Mouse (Mus musculus) retina, postnatal 7 days (tissue): ENCODE measurements around the gene Klkb1.
"Not testable (repeated sequence)": the region's sequence is repeated elsewhere in the genome, so short reads cannot be mapped to it uniquely, and the experiment has no call there.

Source experiments
- DNase-seq: peaks from one replicate; pipeline ENCODE4 v3.0.0-alpha.2; 2012; ENCODE audit warnings: low read depth, low spot score

The Klkb1 gene

DNA sequence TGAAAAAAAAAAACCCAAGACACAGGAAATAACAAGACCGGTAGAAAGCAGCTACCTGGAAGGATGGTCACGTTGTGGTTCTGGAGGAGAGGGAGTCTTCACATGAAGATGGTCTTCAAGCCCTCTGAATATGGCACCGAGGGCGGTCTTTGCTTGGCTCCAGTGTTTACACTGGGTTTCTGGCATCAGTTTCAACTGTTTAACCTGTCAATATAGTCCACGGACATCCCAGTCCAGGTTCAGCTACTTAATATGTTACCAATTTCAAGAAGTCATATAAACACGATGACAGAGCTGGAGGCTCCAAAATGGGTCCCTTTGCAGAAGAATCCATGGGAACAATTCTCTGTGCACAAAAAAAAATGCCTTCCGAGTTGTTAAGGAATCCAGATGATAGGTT, at the start of gene Klkb1:
Gene Klkb1 (minus strand): TSS at position 173 of the 400 bp plus-strand sequence.
- no peak for DNase-seq

- DNase-seq: no peak
Measured at GRCm38 (mm10) chr8:45344298-45344697, 49.6 kb upstream of the Klkb1 start.

DNA sequence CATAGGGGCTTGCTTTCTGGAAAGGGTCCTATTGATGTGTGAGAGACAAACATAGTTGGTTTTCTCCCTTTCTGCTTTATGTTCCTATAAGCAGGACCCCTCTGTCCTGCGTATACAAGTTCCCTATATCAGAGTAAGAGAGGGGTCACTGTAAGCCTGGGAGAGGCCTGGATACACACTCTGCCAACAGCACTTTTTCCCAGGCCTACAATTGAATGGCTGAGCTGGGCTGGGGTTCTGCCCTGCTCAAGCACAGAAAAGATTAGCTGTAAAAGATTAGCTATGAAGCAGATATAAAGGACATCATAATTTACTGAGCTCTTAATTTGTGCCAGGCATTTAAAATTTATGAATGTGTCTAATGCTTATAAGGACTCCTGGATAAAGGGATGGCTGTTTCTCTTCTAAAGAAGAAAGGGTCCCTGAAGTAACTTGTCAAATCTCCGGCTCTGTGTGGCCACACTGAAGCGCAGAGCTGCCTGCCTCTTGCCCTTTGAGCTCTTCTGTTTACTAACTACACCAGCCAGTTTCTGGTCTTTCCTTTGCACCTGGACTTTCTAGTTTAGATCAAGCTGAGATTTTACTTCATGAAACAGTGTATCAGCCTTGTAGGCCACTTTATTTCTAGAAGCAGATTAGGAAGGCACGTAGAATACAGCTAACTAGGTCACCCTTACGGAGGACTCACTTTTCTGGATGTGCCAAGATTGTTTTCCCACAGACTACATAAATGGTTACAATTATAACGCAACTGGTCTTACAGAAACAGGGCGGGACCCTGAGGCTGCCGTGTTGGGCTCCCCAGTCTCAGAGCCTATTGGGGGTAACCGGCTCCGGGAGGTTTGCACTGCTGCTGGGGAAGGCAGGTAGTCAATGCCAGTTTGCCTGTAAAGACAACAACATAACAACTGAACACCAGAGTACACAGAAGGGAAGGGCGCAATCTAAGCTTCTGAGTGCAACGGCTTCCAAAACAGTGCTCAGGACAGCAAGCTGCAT, 47.3 kb upstream of the Klkb1 start:
- no peak for DNase-seq

DNA sequence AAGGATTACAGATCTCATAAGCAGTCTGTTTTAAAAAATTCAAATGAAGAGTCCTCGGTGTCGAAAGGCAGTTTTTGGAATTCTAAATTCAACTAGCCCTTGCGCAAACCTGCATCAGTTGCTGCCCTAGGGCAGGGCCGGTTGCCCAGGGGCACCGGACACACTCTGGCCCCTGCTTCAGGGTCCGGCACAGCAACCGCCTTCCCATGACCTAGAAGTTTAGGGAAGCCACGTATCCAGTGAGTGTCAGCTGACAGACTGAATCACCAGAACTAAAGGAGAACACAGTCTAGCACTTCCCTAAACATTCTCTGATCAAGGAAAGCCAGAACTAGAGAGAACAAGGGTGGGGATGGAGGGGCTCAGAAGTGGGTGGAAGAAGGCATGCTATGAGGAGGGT, 38.8 kb upstream of the Klkb1 start:
- DNase-seq: no peak

- no peak for DNase-seq
Measured at GRCm38 (mm10) chr8:45332685-45333409, 38.2 kb upstream of the Klkb1 start, which contains the start of gene Cyp4v3. TSS of gene Cyp4v3 (minus strand) at chr8:45333216.

DNA sequence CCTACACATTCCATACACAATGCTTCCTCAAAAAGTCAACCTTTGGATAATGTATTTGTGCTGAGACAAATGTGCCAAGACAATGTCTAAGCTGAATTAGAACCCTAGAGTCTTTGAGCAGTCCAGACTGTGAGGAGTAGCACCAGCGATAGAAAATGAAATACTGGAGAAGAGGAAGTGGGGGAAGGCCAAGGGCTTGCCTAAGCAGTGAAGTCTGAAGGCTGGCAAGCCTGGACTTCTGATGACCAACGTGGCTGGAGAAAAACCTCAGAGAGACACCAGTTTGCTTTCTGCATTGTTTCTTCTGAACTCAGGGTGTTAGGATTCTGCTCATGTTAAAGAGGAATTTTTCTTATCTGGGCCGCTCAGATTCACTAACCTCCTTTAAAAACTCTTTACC, 36.2 kb upstream of the Klkb1 start:
- DNase-seq: no peak

DNA sequence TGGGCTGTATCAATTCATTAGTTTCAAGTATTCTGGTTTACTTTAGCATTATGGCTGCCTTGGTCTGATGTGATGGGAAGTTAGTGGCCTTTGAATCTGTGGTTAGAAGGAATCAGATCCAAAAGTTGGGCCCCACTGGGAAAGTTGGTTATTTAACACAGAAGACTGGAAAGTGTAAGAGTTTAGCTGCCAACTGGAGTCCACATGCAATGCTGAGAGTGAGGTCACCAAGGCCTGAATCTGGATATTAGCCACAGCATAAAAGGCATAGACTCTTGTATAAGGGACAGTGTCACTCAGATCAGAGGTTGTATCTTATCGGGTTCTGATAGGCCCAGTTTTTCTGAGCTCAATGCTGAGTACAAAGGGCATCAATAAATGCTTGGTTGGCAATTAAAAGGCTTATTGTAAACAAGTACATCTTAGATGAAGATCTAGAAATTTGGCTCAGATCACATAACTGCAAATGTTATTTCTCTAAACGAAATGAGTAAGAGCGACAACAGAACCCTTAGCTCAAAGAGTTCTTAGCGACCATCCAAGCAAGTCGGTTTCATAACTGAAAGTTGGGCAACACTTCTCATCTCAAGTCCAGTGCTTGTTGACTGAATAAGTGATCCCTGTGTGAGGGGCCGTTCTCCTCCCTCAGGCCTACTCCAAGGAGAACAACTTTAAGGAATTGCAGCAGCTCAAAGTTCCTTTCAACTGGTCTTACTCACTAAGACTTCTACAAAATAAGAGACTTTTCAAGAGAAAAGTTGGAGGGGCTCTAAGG, 34.7 kb upstream of the Klkb1 start:
- no peak for DNase-seq

- DNase-seq: not testable (repeated sequence)
Measured at GRCm38 (mm10) chr8:45327076-45327475, 32.4 kb upstream of the Klkb1 start.

DNA sequence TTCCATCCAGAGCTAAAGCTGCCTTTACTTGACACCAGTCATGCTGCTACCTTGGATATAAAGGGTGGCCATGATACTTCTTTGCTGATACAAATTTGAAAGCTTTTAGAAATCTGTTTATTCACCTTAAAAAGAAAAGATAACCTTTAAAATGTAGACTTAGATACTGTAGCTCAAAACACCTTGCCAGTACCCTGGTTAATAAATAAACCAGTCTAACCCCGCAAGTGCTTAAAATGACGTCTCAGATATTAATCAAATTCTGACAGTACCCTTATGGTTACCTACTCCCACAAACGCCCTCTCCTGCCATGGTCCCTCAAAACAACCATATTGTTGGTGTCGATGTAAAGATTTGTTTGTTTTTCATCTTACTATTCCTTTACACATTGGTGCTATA, 29.5 kb upstream of the Klkb1 start:
- no peak for DNase-seq

DNA sequence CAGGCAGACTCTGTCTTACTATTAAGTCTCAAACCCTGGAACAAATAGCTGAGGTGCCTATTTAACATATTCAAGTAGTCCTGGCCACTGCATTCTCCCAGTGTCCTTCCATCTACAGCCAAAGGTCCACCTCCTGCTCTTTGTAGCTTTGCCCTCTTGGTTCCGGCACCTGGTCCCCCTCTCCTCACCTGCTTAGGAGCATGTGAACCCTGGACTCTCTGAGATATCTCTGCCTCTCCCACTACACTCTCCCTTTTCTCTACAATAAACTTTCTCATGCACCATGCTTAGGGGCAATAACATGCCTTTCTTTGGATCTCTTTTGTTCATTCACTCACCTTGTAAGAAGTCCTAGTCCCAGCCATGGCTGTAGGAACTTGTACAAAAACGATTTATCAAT, 26.7 kb upstream of the Klkb1 start:
- no peak for DNase-seq

GRCm38 (mm10) chr8:45320930-45321329, 26.3 kb upstream of the Klkb1 start:
- no peak for DNase-seq

- DNase-seq: no peak
Measured at GRCm38 (mm10) chr8:45310967-45311366, 16.3 kb upstream of the Klkb1 start.

DNA sequence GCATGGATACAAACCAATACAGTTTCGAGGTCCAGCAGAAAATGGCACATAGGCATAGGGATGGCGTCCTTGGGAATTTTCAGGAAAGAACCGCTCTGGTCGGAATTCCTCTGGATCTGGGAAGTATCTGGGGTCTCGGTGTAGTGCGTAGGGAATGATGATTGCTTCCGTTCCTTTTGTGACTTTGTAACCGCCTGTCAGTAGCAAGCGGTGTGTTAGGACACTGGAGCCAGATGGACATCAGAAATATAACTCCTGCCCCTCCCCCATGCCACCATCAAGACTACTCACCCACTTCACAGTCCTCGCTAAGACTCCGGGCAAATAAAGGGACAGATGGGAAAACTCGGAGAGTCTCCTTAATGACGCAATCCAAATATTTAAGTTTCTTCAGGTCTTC, 13.7 kb upstream of the Klkb1 start, which contains the start of gene Gm45753:
Gene Gm45753 (minus strand): TSS at position 101 of the 400 bp plus-strand sequence.
- no peak for DNase-seq

- no peak for DNase-seq
Measured at GRCm38 (mm10) chr8:45305479-45305878, 10.8 kb upstream of the Klkb1 start.

- DNase-seq: no peak
Measured at GRCm38 (mm10) chr8:45304354-45304753, 9.7 kb upstream of the Klkb1 start.

GRCm38 (mm10) chr8:45302390-45302789, 7.7 kb upstream of the Klkb1 start:
- no peak for DNase-seq

- DNase-seq: no peak
Measured at GRCm38 (mm10) chr8:45295276-45295675, 617 bp upstream of the Klkb1 start.

GRCm38 (mm10) chr8:45291790-45292189, 2.9 kb downstream of the Klkb1 start:
- DNase-seq: no peak

GRCm38 (mm10) chr8:45281630-45282029, 13.0 kb downstream of the Klkb1 start:
- DNase-seq: no peak

DNA sequence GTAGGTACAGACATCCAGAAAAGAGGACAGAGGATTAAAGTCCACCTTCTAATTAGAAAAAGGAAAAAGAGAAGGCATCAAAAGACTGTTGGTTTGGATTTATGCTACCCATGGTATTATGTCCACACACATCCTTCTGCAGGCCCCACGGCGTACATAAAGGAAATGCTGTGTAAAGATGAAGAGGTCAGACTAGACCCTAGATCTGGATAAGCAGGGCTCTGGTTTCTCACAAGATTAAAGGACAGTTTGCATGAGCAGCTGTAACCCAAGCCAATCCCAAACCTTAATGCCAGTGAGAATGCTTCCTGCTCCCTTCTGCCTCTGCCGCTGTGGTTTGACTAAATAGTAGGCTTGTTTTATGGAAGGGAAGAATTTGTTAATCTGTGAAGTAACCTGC, 17.2 kb downstream of the Klkb1 start:
- no peak for DNase-seq

DNA sequence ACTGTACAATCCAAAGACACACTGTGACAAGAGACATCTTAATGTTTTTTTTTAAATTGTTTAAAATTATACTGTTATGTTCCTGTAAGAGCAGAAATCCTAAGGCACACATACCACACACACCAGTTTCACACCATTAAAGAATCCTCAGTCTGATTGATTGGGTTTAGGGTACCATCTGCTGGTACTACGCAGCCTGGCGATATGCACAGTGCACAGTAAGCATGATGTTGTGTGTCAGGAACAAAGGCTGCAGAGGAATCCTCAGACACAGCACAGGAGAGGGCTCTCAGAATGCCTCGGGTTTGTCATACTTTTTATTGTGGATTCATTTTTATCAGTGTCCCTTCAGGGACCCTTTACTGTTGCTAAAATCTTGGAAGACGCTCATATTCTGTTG, 20.3 kb downstream of the Klkb1 start:
- DNase-seq: no peak

- DNase-seq: no peak
Measured at GRCm38 (mm10) chr8:45269056-45269455, 25.6 kb downstream of the Klkb1 start.
